Mouse (Mus musculus) spleen, postnatal 14 days (tissue): ENCODE measurements at regions not wholly inside any gene's neighbourhood (a gene's known extent, or its start where the extent isn't known, plus 50 kb on each side); places are given as distances from the start of the nearest gene placed in this dataset.

Source experiments
- DNase-seq, 2 experiments: peaks; one replicate each; pipeline ENCODE4 v3.0.0; 2021 to 2022; ENCODE audit warnings: low spot score in 2 of 2

GRCm38 (mm10) chr6:143482868-143483267, 315.8 kb downstream of the Etnk1 start:
- no peak for DNase-seq

GRCm38 (mm10) chr6:143484941-143485340, 317.9 kb downstream of the Etnk1 start:
- DNase-seq, result no peak

GRCm38 (mm10) chr6:143487003-143487402, 320.0 kb downstream of the Etnk1 start:
- DNase-seq, result no peak

- no peak for DNase-seq
Measured at GRCm38 (mm10) chr6:143490019-143490418, 323.0 kb downstream of the Etnk1 start.

GRCm38 (mm10) chr6:143491380-143491779, 324.4 kb downstream of the Etnk1 start:
- no peak for DNase-seq

GRCm38 (mm10) chr6:143493543-143493942, 326.5 kb downstream of the Etnk1 start:
- DNase-seq, result no peak

- DNase-seq, result no peak
Measured at GRCm38 (mm10) chr6:143494341-143494740, 327.3 kb downstream of the Etnk1 start.

GRCm38 (mm10) chr6:143494886-143495285, 327.9 kb downstream of the Etnk1 start:
- DNase-seq, result no peak

GRCm38 (mm10) chr6:143498764-143499163, 331.7 kb downstream of the Etnk1 start:
- no peak for DNase-seq

GRCm38 (mm10) chr6:143499259-143500043, 332.4 kb downstream of the Etnk1 start:
- no peak for DNase-seq

GRCm38 (mm10) chr6:143502803-143503202, 335.8 kb downstream of the Etnk1 start:
- no peak for DNase-seq

GRCm38 (mm10) chr6:143503953-143504352, 336.9 kb downstream of the Etnk1 start:
- no peak for DNase-seq

- DNase-seq, result no peak
Measured at GRCm38 (mm10) chr6:143513459-143513858, 346.4 kb downstream of the Etnk1 start.

GRCm38 (mm10) chr6:143515137-143515536, 348.1 kb downstream of the Etnk1 start:
- no peak for DNase-seq

GRCm38 (mm10) chr6:143516746-143517145, 349.7 kb downstream of the Etnk1 start:
- no peak for DNase-seq

- DNase-seq, result no peak
Measured at GRCm38 (mm10) chr6:143518476-143518875, 351.5 kb downstream of the Etnk1 start.

GRCm38 (mm10) chr6:143519668-143520067, 352.6 kb downstream of the Etnk1 start:
- DNase-seq, result no peak

- DNase-seq, result no peak
Measured at GRCm38 (mm10) chr6:143525092-143525491, 358.1 kb downstream of the Etnk1 start.

GRCm38 (mm10) chr6:143528898-143529297, 361.9 kb downstream of the Etnk1 start:
- no peak for DNase-seq

- no peak for DNase-seq
Measured at GRCm38 (mm10) chr6:143530372-143531224, 363.6 kb downstream of the Etnk1 start.

- no peak for DNase-seq
Measured at GRCm38 (mm10) chr6:143531477-143531876, 364.5 kb downstream of the Etnk1 start.

- no peak for DNase-seq
Measured at GRCm38 (mm10) chr6:143532380-143532779, 365.4 kb downstream of the Etnk1 start.

GRCm38 (mm10) chr6:143535265-143535664, 368.2 kb downstream of the Etnk1 start:
- no peak for DNase-seq
